Mouse (Mus musculus): ENCODE measurements at regions not wholly inside any gene's neighbourhood (a gene's known extent, or its start where the extent isn't known, plus 50 kb on each side); places are given as distances from the start of the nearest gene placed in this dataset.

- 57% methylated on average over 6 of the region's 6 CpGs for WGBS
- H3K9me3 ChIP-seq = no peaks in the 10 kb centered on the region
- no peaks in the 10 kb centered on the region for H3K27me3 ChIP-seq (replicated peaks)
- H3K9ac ChIP-seq = no peak overlapping the region
- H3K4me1 ChIP-seq = peaks cover 4% of the 10 kb centered on the region; the same call in 1 of the 2 replicates
- no peak for ATAC-seq (ENCODE audit: insufficient read depth, low FRiP score, low read depth)
- no peak overlapping the region for H3K4me2 ChIP-seq
- no peak overlapping the region for H3K4me3 ChIP-seq (replicated peaks)
- peak overlapping the region; percentile 33; the same call in 1 of the 2 replicates for H3K27ac ChIP-seq
- no peaks in the 10 kb centered on the region for H3K36me3 ChIP-seq
Observed at GRCm38 (mm10) chr16:15259474-15259873, 57.8 kb upstream of the Gm21897 start.

GRCm38 (mm10) chr16:15260069-15260468 is 57.2 kb upstream of the Gm21897 start:
- Histone ChIP-seq H3K36me3 (no peaks in the 10 kb centered on the region), H3K9ac (no peak overlapping the region), H3K4me2 (no peak overlapping the region), H3K27ac (peak overlapping the region; percentile 33; the same call in 1 of the 2 replicates), H3K4me3 (replicated peaks) (no peak overlapping the region), H3K27me3 (replicated peaks) (no peaks in the 10 kb centered on the region), H3K4me1 (peaks cover 4% of the 10 kb centered on the region; the same call in 1 of the 2 replicates), H3K9me3 (no peaks in the 10 kb centered on the region)
- WGBS = 37% methylated on average over 4 of the region's 4 CpGs
- peak; percentile 14; the same call in 1 of the 2 replicates for ATAC-seq (ENCODE audit: insufficient read depth, low FRiP score, low read depth)
